11 mouse cellular contexts compared by ENCODE assay signal in genomic region chr3:101429982-101430754, GRCm38 (mm10). TPM values are rescaled to one million over a fixed set of nuclear protein-coding genes. Genes with fewer than 3 reads are reported as not detected.
DNase-seq lines count a peak whose midpoint lies in the region; ATAC-seq and TF ChIP-seq lines count a peak whose summit lies in the region.
"Had no signal": no experiment of that assay in that cellular context is flagged by ENCODE, and none has a peak within 500 bp of the region (broad histone marks: within the 10 kb centered on the region; RNA-seq: fewer than 3 reads in every experiment).

No protein-coding gene starts in this region.

- H3K27me3 ChIP-seq in kidney, embryonic 15.5 days: no peaks in the 10 kb centered on the region
- H3K27me3 ChIP-seq in heart, embryonic 12.5 days (replicated peaks): no peaks in the 10 kb centered on the region
- H3K27me3 ChIP-seq in liver, embryonic 15.5 days: no peaks in the 10 kb centered on the region
- H3K27me3 ChIP-seq in myocyte (ENCODE audit: control insufficient read depth, insufficient read depth, insufficient read length): no peaks in the 10 kb centered on the region
- no peaks in the 10 kb centered on the region for H3K27me3 ChIP-seq in intestine, embryonic 15.5 days (replicated peaks)
- H3K27me3 ChIP-seq: forebrain, embryonic 13.5 days had no signal

- ATAC-seq in kidney, embryonic 15.5 days (replicated peaks; ENCODE audit: low FRiP score): no peak
- ATAC-seq in heart, embryonic 12.5 days (ENCODE audit: insufficient number of reproducible peaks, low FRiP score): peak; percentile 80
- peak; percentile 58 for ATAC-seq in liver, embryonic 15.5 days (ENCODE audit: insufficient read depth)
- ATAC-seq in intestine, embryonic 15.5 days: no peak
- ATAC-seq: forebrain, embryonic 13.5 days had no signal

- no peaks in the 10 kb centered on the region for H3K9me3 ChIP-seq in kidney, embryonic 15.5 days (replicated peaks)
- no peaks in the 10 kb centered on the region for H3K9me3 ChIP-seq in heart, embryonic 12.5 days (replicated peaks)
- H3K9me3 ChIP-seq in liver, embryonic 15.5 days (replicated peaks): no peaks in the 10 kb centered on the region
- H3K9me3 ChIP-seq in intestine, embryonic 15.5 days: no peaks in the 10 kb centered on the region
- H3K9me3 ChIP-seq: forebrain, embryonic 13.5 days had no signal

- no peak for TF ChIP-seq POLR2A in myocyte (IDR thresholded peaks at IDR 0.05; ENCODE audit: insufficient read length, low read depth)

- H3K9ac ChIP-seq in kidney, embryonic 15.5 days: no peak overlapping the region
- no peak overlapping the region for H3K9ac ChIP-seq in heart, embryonic 12.5 days
- H3K9ac ChIP-seq in liver, embryonic 15.5 days: no peak overlapping the region
- no peak overlapping the region for H3K9ac ChIP-seq in intestine, embryonic 15.5 days
- H3K9ac ChIP-seq: forebrain, embryonic 13.5 days had no signal

- no peaks in the 10 kb centered on the region for H3K79me2 ChIP-seq in myocyte (ENCODE audit: control insufficient read depth, insufficient read depth)

- 0 out of 2 replicates have a peak overlapping the region, but pooled peaks have one; percentile 9 for H3K27ac ChIP-seq in kidney, embryonic 15.5 days
- H3K27ac ChIP-seq in heart, embryonic 12.5 days (ENCODE audit: poor library complexity, severe bottlenecking): peak overlapping the region; percentile 79
- H3K27ac ChIP-seq in liver, embryonic 15.5 days (replicated peaks): no peak overlapping the region
- H3K27ac ChIP-seq in intestine, embryonic 15.5 days: no peak overlapping the region
- H3K27ac ChIP-seq: forebrain, embryonic 13.5 days had no signal

- no peak for DNase-seq in kidney, adult 18-20 months
- DNase-seq in layer of hippocampus, adult 8-10 months (ENCODE audit: low spot score in 2 of 2): no peak
- DNase-seq in frontal cortex, postnatal 14 days (ENCODE audit: low spot score in 2 of 2): no peak
- DNase-seq: cerebellum, postnatal 36 days; kidney, adult 8-10 months had no signal

- H3K4me3 ChIP-seq in kidney, embryonic 15.5 days (replicated peaks): no peak overlapping the region
- H3K4me3 ChIP-seq in heart, embryonic 12.5 days: no peak overlapping the region
- H3K4me3 ChIP-seq in liver, embryonic 15.5 days (replicated peaks): no peak overlapping the region
- H3K4me3 ChIP-seq in myocyte: no peak overlapping the region
- H3K4me3 ChIP-seq in intestine, embryonic 15.5 days (replicated peaks): no peak overlapping the region
- H3K4me3 ChIP-seq: forebrain, embryonic 13.5 days had no signal

- WGBS in kidney, embryonic 15.5 days: 59% methylated on average over 8 of the region's 8 CpGs
- 28% methylated on average over 8 of the region's 8 CpGs for WGBS in heart, embryonic 12.5 days
- WGBS in liver, embryonic 15.5 days (ENCODE audit: insufficient replicate concordance): 23% methylated on average over 8 of the region's 8 CpGs
- 58% methylated on average over 8 of the region's 8 CpGs for WGBS in intestine, embryonic 15.5 days

- H3ac ChIP-seq in myocyte (ENCODE audit: control insufficient read depth, insufficient read length): no peak overlapping the region

- H3K36me3 ChIP-seq in kidney, embryonic 15.5 days: peaks cover 42% of the 10 kb centered on the region
- H3K36me3 ChIP-seq in heart, embryonic 12.5 days: peaks cover 61% of the 10 kb centered on the region
- peaks cover 6% of the 10 kb centered on the region; the same call in 1 of the 2 replicates for H3K36me3 ChIP-seq in liver, embryonic 15.5 days (replicated peaks)
- no peaks in the 10 kb centered on the region for H3K36me3 ChIP-seq in myocyte (ENCODE audit: control insufficient read depth, insufficient read depth)
- peaks cover 6% of the 10 kb centered on the region; the same call in 1 of the 2 replicates for H3K36me3 ChIP-seq in intestine, embryonic 15.5 days

- H3K4me1 ChIP-seq in kidney, embryonic 15.5 days: 0 out of 2 replicates have a peak, but pooled peaks cover 3% of the 10 kb centered on the region
- peaks cover 46% of the 10 kb centered on the region for H3K4me1 ChIP-seq in heart, embryonic 12.5 days (replicated peaks)
- H3K4me1 ChIP-seq in liver, embryonic 15.5 days (replicated peaks): peaks cover 22% of the 10 kb centered on the region
- H3K4me1 ChIP-seq in intestine, embryonic 15.5 days (replicated peaks): no peaks in the 10 kb centered on the region

- no peak overlapping the region for H3K4me2 ChIP-seq in kidney, embryonic 15.5 days
- no peak overlapping the region for H3K4me2 ChIP-seq in heart, embryonic 12.5 days
- H3K4me2 ChIP-seq in liver, embryonic 15.5 days: peak overlapping the region; percentile 21
- no peak overlapping the region for H3K4me2 ChIP-seq in myocyte (ENCODE audit: low read depth)
- no peak overlapping the region for H3K4me2 ChIP-seq in intestine, embryonic 15.5 days (replicated peaks)
- H3K4me2 ChIP-seq: forebrain, embryonic 13.5 days had no signal

TF ChIP-seq in myocyte, 11 proteins besides CTCF, POLR2A, EP300 and RAD21:
- TF ChIP-seq MYOD1 (IDR thresholded peaks at IDR 0.05; ENCODE audit: control insufficient read depth in 1 of 3, insufficient read length in 2 of 3, low read depth in 2 of 3) (peak in 2 of 3 experiments; percentile 28 to 57), SRF (IDR thresholded peaks at IDR 0.05; ENCODE audit: control insufficient read depth, insufficient read length, low read depth) (no peak)

RNA-seq across cellular contexts. Expression of gene Igsf3, which starts 53.3 kb away (rescaled TPM):
- 24.3 and 25.4 TPM in 2 replicates for polyA plus RNA-seq in kidney, embryonic 15.5 days (2015; fragmentation: Nextera tagmentation; extraction: Ambion mirVana)
- 46.6 and 46.8 TPM in 2 replicates for polyA plus RNA-seq in heart, embryonic 12.5 days (2016; fragmentation: Nextera tagmentation; extraction: Ambion mirVana)
- 4.5 TPM in 2 replicates for polyA plus RNA-seq in liver, embryonic 15.5 days (2015; fragmentation: Nextera tagmentation; extraction: Ambion mirVana)
- polyA plus RNA-seq in myocyte (2012; fragmentation: generic; extraction: Trizol): 8.9 TPM
- 21.3 and 22.4 TPM in 2 replicates for polyA plus RNA-seq in intestine, embryonic 15.5 days (2015; fragmentation: Nextera tagmentation; extraction: Ambion mirVana)
- 10 to 100 TPM; 16.4 to 17.7 (median 16.9) TPM for total RNA-seq in layer of hippocampus, adult 8-10 months (2022)

Comparison
In these comparisons a context has a peak if more than half of its experiments do, and no peak if none do; other contexts are left out.
1. ATAC-seq: peak in heart, embryonic 12.5 days (single experiment) and liver, embryonic 15.5 days (single experiment); none in kidney, embryonic 15.5 days (single experiment) and intestine, embryonic 15.5 days (single experiment).
2. H3K27ac ChIP-seq: peak in kidney, embryonic 15.5 days (single experiment) and heart, embryonic 12.5 days (single experiment); none in liver, embryonic 15.5 days (single experiment) and intestine, embryonic 15.5 days (single experiment).